Mouse (Mus musculus) embryonic facial prominence, embryonic 11.5 days (tissue): ENCODE data around the gene Atp6v0e2. TPM values are rescaled to one million over a fixed set of nuclear protein-coding genes. Genes with fewer than 3 reads are reported as not detected.

ENCODE experiments used
- ATAC-seq: fragments of 200-750 bp; cut with Nextera tagmentation; replicated peaks from 2 replicates; pipeline ENCODE4 v1.8.0; 2017; ENCODE audit warnings: low read depth; ENCODE audit not compliant: insufficient number of reproducible peaks, low FRiP score, low TSS enrichment
- DNase-seq: peaks from one replicate; pipeline ENCODE4 v3.0.0-alpha.2; 2015; ENCODE audit warnings: low spot score
- H3K27ac ChIP-seq: fragments of 300-500 bp; sonication (generic); replicated peaks from 2 replicates; pipeline ENCODE4 v1.5.1; 2014; ENCODE audit warnings: mild to moderate bottlenecking, low read depth, low read length, control low read depth
- H3K27me3 ChIP-seq: fragments of 300-500 bp; sonication (generic); 2 replicates; pipeline ENCODE4 v1.6.1; 2014; ENCODE audit warnings: mild to moderate bottlenecking, low read length, moderate library complexity, mixed read lengths; ENCODE audit not compliant: control insufficient read depth, insufficient read depth
- H3K36me3 ChIP-seq: fragments of 300-500 bp; sonication (generic); replicated peaks from 2 replicates; pipeline ENCODE4 v1.6.1; 2014; ENCODE audit warnings: low read depth, mild to moderate bottlenecking, low read length, moderate library complexity, mixed read lengths; ENCODE audit not compliant: control insufficient read depth, insufficient read depth
- H3K4me1 ChIP-seq: fragments of 300-500 bp; sonication (generic); 2 replicates; pipeline ENCODE4 v1.6.1; 2014; ENCODE audit warnings: low read length, mixed read lengths; ENCODE audit not compliant: control insufficient read depth, insufficient read depth
- H3K4me2 ChIP-seq: fragments of 300-500 bp; sonication (generic); 2 replicates; pipeline ENCODE4 v1.6.1; 2014; ENCODE audit warnings: low read depth, mild to moderate bottlenecking, control low read depth, low read length, moderate library complexity
- H3K4me3 ChIP-seq: fragments of 300-500 bp; sonication (generic); 2 replicates; pipeline ENCODE4 v1.5.1; 2014; ENCODE audit warnings: low read depth, low read length, control low read depth
- H3K9ac ChIP-seq: fragments of 300-500 bp; sonication (generic); replicated peaks from 2 replicates; pipeline ENCODE4 v1.6.1; 2014; ENCODE audit warnings: mild to moderate bottlenecking, control low read depth, low read length
- H3K9me3 ChIP-seq: fragments of 300-500 bp; sonication (generic); replicated peaks from 2 replicates; pipeline ENCODE4 v1.6.1; 2016; ENCODE audit warnings: mild to moderate bottlenecking, low read length, inconsistent platforms, mixed read lengths; ENCODE audit not compliant: control insufficient read depth
- WGBS: fragments of 180-500 bp; shearing (Covaris S2); extraction: QIAGEN DNeasy Blood & Tissue Kit; methylation state at CpG from one replicate; pipeline ENCODE4 v1.1.7; 2014; 5-methylcytosine and 5-hydroxymethylcytosine counted together
- polyA plus RNA-seq: library from polyadenylated mRNA; unstranded; fragments of >200 nt; fragmentation: Nextera tagmentation; extraction: Ambion mirVana; gene quantifications from 2 replicates; pipeline ENCODE4 v1.2.1, GENCODE M21; 2014

Gene Atp6v0e2
- polyA plus RNA-seq, 1 experiment from 2014 or later = 18.9 TPM

- no peak within 1 kb of the TSS for H3K27ac ChIP-seq
- no peaks in the 10 kb centered on the region for H3K36me3 ChIP-seq
- ATAC-seq (no peak), DNase-seq (no peak)
- H3K9me3 ChIP-seq = no peaks in the 10 kb centered on the region
- H3K27me3 ChIP-seq = no peaks in the 10 kb centered on the region
- peaks cover 2% of the 10 kb centered on the region; the same call in 1 of the 2 replicates for H3K4me1 ChIP-seq
- no peak within 1 kb of the TSS for H3K4me2 ChIP-seq
- H3K4me3 ChIP-seq = no peak within 1 kb of the TSS
- no peak within 1 kb of the TSS for H3K9ac ChIP-seq
- 42% methylated on average over 6 of the region's 6 CpGs for WGBS
Observed at GRCm38 (mm10) chr6:48589194-48589750, 51.9 kb downstream of the Atp6v0e2 start, which contains the start of gene Gm45021. TSS of gene Gm45021 (plus strand) at chr6:48589610.

Other genes starting within 250 kb of the Atp6v0e2 start
- gene Krba1, start 142.0 kb upstream of the Atp6v0e2 start, polyA plus RNA-seq = 18.4 and 19.8 TPM in 2 replicates
- 16.6 and 17.1 TPM in 2 replicates for gene Zfp467, start 91.8 kb upstream of the Atp6v0e2 start, polyA plus RNA-seq
- 0.33 and 0.36 TPM in 2 replicates for gene Sspo, start 89.4 kb upstream of the Atp6v0e2 start, polyA plus RNA-seq
- gene Lrrc61, start 17.2 kb downstream of the Atp6v0e2 start, polyA plus RNA-seq = 10.9 and 14.3 TPM in 2 replicates
- 3.8 and 4.3 TPM in 2 replicates for gene Rarres2, start 35.2 kb downstream of the Atp6v0e2 start, polyA plus RNA-seq
- not detected in 2 replicates for gene Gm45021, start 52.0 kb downstream of the Atp6v0e2 start, polyA plus RNA-seq
- 33.5 and 34.2 TPM in 2 replicates for gene Repin1, start 56.3 kb downstream of the Atp6v0e2 start, polyA plus RNA-seq
- not detected in 2 replicates for gene Gm44965, start 56.3 kb downstream of the Atp6v0e2 start, polyA plus RNA-seq
- gene Zfp775, start 64.4 kb downstream of the Atp6v0e2 start, polyA plus RNA-seq = 7.1 and 7.4 TPM in 2 replicates
- 0.69 and 0.71 TPM in 2 replicates for gene AI854703, start 89.1 kb downstream of the Atp6v0e2 start, polyA plus RNA-seq
- 0.20 and 0.25 TPM in 2 replicates for gene Gimap8, start 109.6 kb downstream of the Atp6v0e2 start, polyA plus RNA-seq
- gene Gimap9, start 138.5 kb downstream of the Atp6v0e2 start, polyA plus RNA-seq = 9.0 and 10.2 TPM in 2 replicates
- gene Gimap4, start 146.9 kb downstream of the Atp6v0e2 start, polyA plus RNA-seq = 9.6 and 10.2 TPM in 2 replicates
- gene Gimap6, start 170.6 kb downstream of the Atp6v0e2 start, polyA plus RNA-seq = 13.9 and 16.9 TPM in 2 replicates
- not detected in 2 replicates for gene Gm28053, start 181.0 kb downstream of the Atp6v0e2 start, polyA plus RNA-seq
- not detected in 2 replicates for gene Gimap7, start 181.0 kb downstream of the Atp6v0e2 start, polyA plus RNA-seq
- 5.5 and 5.6 TPM in 2 replicates for gene Gimap1, start 201.4 kb downstream of the Atp6v0e2 start, polyA plus RNA-seq
- gene Gimap5, start 208.6 kb downstream of the Atp6v0e2 start, polyA plus RNA-seq = 0.63 and 1.2 TPM in 2 replicates
- gene Gimap3, start 233.2 kb downstream of the Atp6v0e2 start, polyA plus RNA-seq = not detected in 2 replicates